Mouse (Mus musculus): ENCODE results near the gene Mrpl50.

DNA sequence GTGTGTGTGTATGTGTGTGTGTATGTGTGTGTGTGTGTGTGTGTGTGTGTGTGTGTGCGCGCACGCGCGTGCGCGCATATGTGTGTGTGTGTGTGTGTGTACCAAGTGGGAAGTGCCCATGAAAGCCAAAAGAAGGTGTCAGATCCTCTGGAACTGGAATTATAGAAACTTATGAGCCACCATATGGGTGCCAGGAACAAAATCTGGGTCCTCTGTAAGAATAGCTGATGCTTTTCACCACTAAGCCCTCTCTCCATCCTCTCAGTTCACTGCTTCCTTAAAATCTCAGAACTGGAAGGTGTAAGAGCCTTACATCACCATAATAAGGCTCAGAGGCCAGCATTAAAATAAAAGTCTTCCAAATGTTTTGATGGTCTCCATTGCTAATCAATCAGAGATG, 36.5 kb upstream of the Mrpl50 start:
- TF ChIP-seq CTCF (IDR thresholded peaks at IDR 0.05 in 2 of 3, conservative IDR thresholded peaks at IDR 0.05 in 1 of 3; ENCODE audit: control insufficient read depth in 1 of 3, insufficient read depth in 1 of 3, low read depth in 2 of 3, low read length in 3 of 3, poor library complexity in 1 of 3, severe bottlenecking in 1 of 3), result no peak
- TF ChIP-seq USF1 (IDR thresholded peaks at IDR 0.05; ENCODE audit: low read depth, low read length), result no peak
- TF ChIP-seq EP300 (IDR thresholded peaks at IDR 0.05; ENCODE audit: low read depth in 1 of 2, low read length in 2 of 2), result no peak
- TF ChIP-seq SIN3A (IDR thresholded peaks at IDR 0.05; ENCODE audit: low read length), result no peak
- no peak for TF ChIP-seq GABPA (IDR thresholded peaks at IDR 0.05; ENCODE audit: low read depth, low read length)
- no peak for TF ChIP-seq TCF12 (IDR thresholded peaks at IDR 0.05; ENCODE audit: low read depth, low read length)
- no peak for TF ChIP-seq TAL1 (IDR thresholded peaks at IDR 0.05; ENCODE audit: low read length)

All from MEL (cell line).